In the genomic region with DNA sequence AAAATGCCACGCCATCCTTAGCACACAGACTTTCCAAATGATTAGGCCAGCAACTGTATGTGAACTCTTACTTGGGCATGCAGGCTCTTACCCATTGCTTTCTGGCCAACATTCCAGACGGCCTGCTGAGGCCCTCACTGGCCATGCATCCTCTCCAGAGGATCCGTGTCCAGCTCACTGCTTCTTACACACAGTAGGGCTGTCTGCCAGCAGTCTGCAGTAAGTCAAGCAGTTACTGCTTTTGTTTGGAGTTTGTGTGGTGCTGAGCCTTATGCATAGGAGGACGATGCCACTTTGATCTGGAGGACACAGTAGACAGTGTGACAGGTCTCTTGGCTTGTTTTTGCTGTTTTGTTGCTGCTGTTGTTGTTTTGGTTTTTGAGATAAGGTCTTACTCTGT, we compare ENCODE assay signal across 15 mouse cellular contexts. TPM values are rescaled to one million over a fixed set of nuclear protein-coding genes. Genes with fewer than 3 reads are reported as not detected.
DNase-seq lines count a peak whose midpoint lies in the region; ATAC-seq and TF ChIP-seq lines count a peak whose summit lies in the region.
"Had no signal": no experiment of that assay in that cellular context is flagged by ENCODE, and none has a peak within 500 bp of the region (broad histone marks: within the 10 kb centered on the region; RNA-seq: fewer than 3 reads in every experiment).

No protein-coding gene starts in this region.

- no peaks in the 10 kb centered on the region for H3K9me3 ChIP-seq in midbrain, postnatal 0 days (ENCODE audit: low read length)
- H3K9me3 ChIP-seq in midbrain, embryonic 10.5 days (replicated peaks) = no peaks in the 10 kb centered on the region
- H3K9me3 ChIP-seq in heart, embryonic 15.5 days (replicated peaks) = no peaks in the 10 kb centered on the region
- H3K9me3 ChIP-seq: embryonic facial prominence, embryonic 12.5 days; forebrain, embryonic 15.5 days; hindbrain, embryonic 12.5 days; megakaryocyte, embryonic 14.5 days; neural tube, embryonic 12.5 days had no signal

- no peak for ATAC-seq in midbrain, postnatal 0 days (ENCODE audit: low FRiP score)
- no peak for ATAC-seq in heart, embryonic 15.5 days (replicated peaks; ENCODE audit: insufficient number of reproducible peaks, insufficient read depth, low FRiP score, low read depth)
- ATAC-seq: forebrain, embryonic 15.5 days; lung, postnatal 0 days had no signal

- peak; percentile 90 for DNase-seq in heart, adult 11 months
- DNase-seq in heart, adult 8-10 months (ENCODE audit: low spot score) = no peak
- peak; percentile 15 for DNase-seq in midbrain, postnatal 0 days (ENCODE audit: low spot score)
- DNase-seq in midbrain, embryonic 10.5 days (ENCODE audit: low spot score) = no peak
- no peak for DNase-seq in spleen, adult 12 weeks (ENCODE audit: low spot score)
- no peak for DNase-seq in embryo, embryonic 10.5 days (ENCODE audit: low spot score)
- DNase-seq: liver; thymus, postnatal 25 days had no signal

- H3K36me3 ChIP-seq in midbrain, postnatal 0 days (ENCODE audit: insufficient read depth, low read length) = no peaks in the 10 kb centered on the region
- H3K36me3 ChIP-seq in midbrain, embryonic 10.5 days = no peaks in the 10 kb centered on the region
- H3K36me3 ChIP-seq in heart, embryonic 15.5 days = no peaks in the 10 kb centered on the region
- H3K36me3 ChIP-seq: embryonic facial prominence, embryonic 12.5 days; forebrain, embryonic 15.5 days; hindbrain, embryonic 12.5 days; neural tube, embryonic 12.5 days had no signal

- TF ChIP-seq CTCF in midbrain, postnatal 0 days (IDR thresholded peaks at IDR 0.05) = no peak

- no peaks in the 10 kb centered on the region for H3K4me1 ChIP-seq in midbrain, postnatal 0 days (ENCODE audit: insufficient read depth, low read length)
- H3K4me1 ChIP-seq in midbrain, embryonic 10.5 days = no peaks in the 10 kb centered on the region
- H3K4me1 ChIP-seq in heart, embryonic 15.5 days (replicated peaks) = peaks cover 14% of the 10 kb centered on the region
- H3K4me1 ChIP-seq: embryonic facial prominence, embryonic 12.5 days; forebrain, embryonic 15.5 days; hindbrain, embryonic 12.5 days; neural tube, embryonic 12.5 days had no signal

- H3K27ac ChIP-seq in midbrain, postnatal 0 days (ENCODE audit: low read depth, low read length) = no peak overlapping the region
- H3K27ac ChIP-seq in midbrain, embryonic 10.5 days (replicated peaks) = no peak overlapping the region
- peak overlapping the region; percentile 59 for H3K27ac ChIP-seq in heart, embryonic 15.5 days
- H3K27ac ChIP-seq: embryonic facial prominence, embryonic 12.5 days; forebrain, embryonic 15.5 days; hindbrain, embryonic 12.5 days; neural tube, embryonic 12.5 days had no signal

- no peak overlapping the region for H3K4me3 ChIP-seq in midbrain, postnatal 0 days (ENCODE audit: low read depth, low read length)
- no peak overlapping the region for H3K4me3 ChIP-seq in midbrain, embryonic 10.5 days
- no peak overlapping the region for H3K4me3 ChIP-seq in heart, embryonic 15.5 days
- H3K4me3 ChIP-seq: embryonic facial prominence, embryonic 12.5 days; forebrain, embryonic 15.5 days; hindbrain, embryonic 12.5 days; megakaryocyte, embryonic 14.5 days; neural tube, embryonic 12.5 days had no signal

- no peak overlapping the region for H3K4me2 ChIP-seq in midbrain, postnatal 0 days (ENCODE audit: low read depth, low read length, poor library complexity, severe bottlenecking)
- H3K4me2 ChIP-seq in heart, embryonic 15.5 days = no peak overlapping the region
- H3K4me2 ChIP-seq: embryonic facial prominence, embryonic 12.5 days; forebrain, embryonic 15.5 days; hindbrain, embryonic 12.5 days; neural tube, embryonic 12.5 days had no signal

- no peaks in the 10 kb centered on the region for H3K27me3 ChIP-seq in midbrain, postnatal 0 days (ENCODE audit: insufficient read depth, low read length)
- no peaks in the 10 kb centered on the region for H3K27me3 ChIP-seq in midbrain, embryonic 10.5 days (ENCODE audit: low read depth, poor library complexity, severe bottlenecking)
- H3K27me3 ChIP-seq in heart, embryonic 15.5 days = no peaks in the 10 kb centered on the region
- H3K27me3 ChIP-seq: embryonic facial prominence, embryonic 12.5 days; forebrain, embryonic 15.5 days; hindbrain, embryonic 12.5 days; neural tube, embryonic 12.5 days had no signal

- 58% methylated on average over 4 of the region's 4 CpGs for WGBS in midbrain, postnatal 0 days
- WGBS in midbrain, embryonic 10.5 days = 71% methylated on average over 4 of the region's 4 CpGs
- WGBS in heart, embryonic 15.5 days = 43% methylated on average over 4 of the region's 4 CpGs

- H3K9ac ChIP-seq in midbrain, postnatal 0 days (replicated peaks; ENCODE audit: low read length, poor library complexity, severe bottlenecking) = no peak overlapping the region
- H3K9ac ChIP-seq in heart, embryonic 15.5 days = no peak overlapping the region
- H3K9ac ChIP-seq: embryonic facial prominence, embryonic 12.5 days; forebrain, embryonic 15.5 days; hindbrain, embryonic 12.5 days; neural tube, embryonic 12.5 days had no signal

RNA-seq across cellular contexts. Expression of a gene that starts 36.6 kb away (rescaled TPM):
- 10 to 100 TPM; 19.4 to 28.1 (median 21.2) TPM for total RNA-seq in heart, adult 8-10 months (2022)
- 12.9 and 15.9 TPM in 2 replicates for total RNA-seq in midbrain, postnatal 0 days (2014; rRNA removed)
- polyA plus RNA-seq in midbrain, postnatal 0 days (2015; fragmentation: Nextera tagmentation; extraction: Ambion mirVana) = 9.1 and 9.6 TPM in 2 replicates
- polyA plus RNA-seq in midbrain, embryonic 10.5 days (2016; fragmentation: Nextera tagmentation; extraction: Ambion mirVana) = 4.4 and 5.2 TPM in 2 replicates
- 39.2 and 49.5 TPM in 2 replicates for polyA plus RNA-seq in heart, embryonic 15.5 days (2015; fragmentation: Nextera tagmentation; extraction: Ambion mirVana)

RNA-seq across cellular contexts. Expression of a gene that starts 38.3 kb away (rescaled TPM):
- total RNA-seq in heart, adult 8-10 months (2022) = 10 to 100 TPM; 66.1 to 70.9 (median 68.7) TPM
- 20.9 and 24.6 TPM in 2 replicates for total RNA-seq in midbrain, postnatal 0 days (2014; rRNA removed)
- 33.4 and 37.7 TPM in 2 replicates for polyA plus RNA-seq in midbrain, postnatal 0 days (2015; fragmentation: Nextera tagmentation; extraction: Ambion mirVana)
- 78.6 and 82.2 TPM in 2 replicates for polyA plus RNA-seq in midbrain, embryonic 10.5 days (2016; fragmentation: Nextera tagmentation; extraction: Ambion mirVana)
- polyA plus RNA-seq in heart, embryonic 15.5 days (2015; fragmentation: Nextera tagmentation; extraction: Ambion mirVana) = 77.7 and 88.3 TPM in 2 replicates

RNA-seq across cellular contexts. Expression of a gene that starts 39.0 kb away (rescaled TPM):
- total RNA-seq in heart, adult 8-10 months (2022) = 10 to 100 TPM; 18.7 to 21.4 (median 20.1) TPM
- 20.8 and 36.2 TPM in 2 replicates for total RNA-seq in midbrain, postnatal 0 days (2014; rRNA removed)
- 18.1 and 18.4 TPM in 2 replicates for polyA plus RNA-seq in midbrain, postnatal 0 days (2015; fragmentation: Nextera tagmentation; extraction: Ambion mirVana)
- polyA plus RNA-seq in midbrain, embryonic 10.5 days (2016; fragmentation: Nextera tagmentation; extraction: Ambion mirVana) = 86.0 and 89.6 TPM in 2 replicates
- polyA plus RNA-seq in heart, embryonic 15.5 days (2015; fragmentation: Nextera tagmentation; extraction: Ambion mirVana) = 47.0 and 49.4 TPM in 2 replicates

Comparison
In these comparisons a context has a peak if more than half of its experiments do, and no peak if none do; other contexts are left out.
1. DNase-seq: peak in heart, adult 11 months (single experiment) and midbrain, postnatal 0 days (single experiment); none in heart, adult 8-10 months (single experiment), midbrain, embryonic 10.5 days (single experiment), spleen, adult 12 weeks (single experiment) and embryo, embryonic 10.5 days (single experiment).